Mouse (Mus musculus): ENCODE data around the gene Ank2. TPM values are rescaled to one million over a fixed set of nuclear protein-coding genes. Genes with fewer than 3 reads are reported as not detected.

Gene Ank2
- polyA plus RNA-seq, 1 experiment from 2014 or later = 49.5 TPM

DNA sequence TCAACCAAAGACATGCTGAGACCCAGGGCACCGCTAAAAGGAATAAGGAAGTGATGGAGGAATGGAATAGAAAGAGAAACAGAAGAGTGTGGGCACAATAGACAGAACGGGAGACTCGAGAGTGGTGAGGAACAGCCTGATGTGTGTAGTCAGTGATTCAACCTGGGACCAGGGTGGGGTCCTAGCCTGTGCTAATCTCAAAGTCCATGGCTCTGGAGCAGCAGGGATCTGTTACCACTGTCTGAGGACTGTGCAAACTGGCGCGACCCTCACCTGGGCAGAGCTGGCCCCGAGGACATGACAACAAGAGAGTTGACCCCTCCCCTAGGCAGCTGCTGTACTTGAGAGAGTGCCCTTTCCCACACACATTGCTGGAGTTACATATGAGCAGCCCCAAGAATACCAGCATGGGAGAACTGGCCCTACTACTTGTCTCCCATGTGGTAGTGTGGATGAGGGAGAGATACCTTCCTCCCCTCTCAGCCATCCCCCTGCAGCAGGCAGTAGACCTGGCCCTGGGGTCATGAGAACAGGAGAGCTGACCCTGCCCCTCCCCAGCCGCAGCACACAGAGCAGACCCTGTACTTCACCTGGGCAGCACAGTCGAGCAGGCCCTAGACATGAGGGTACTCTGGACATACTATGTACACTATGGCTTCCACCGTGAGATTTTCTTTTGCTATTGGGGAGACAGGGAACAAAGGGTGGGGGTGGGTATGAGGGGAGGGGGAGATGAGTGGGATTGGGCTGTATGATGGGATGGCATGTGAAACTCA, 493.1 kb downstream of the Ank2 start:
- Histone ChIP-seq H3K9me3 (ENCODE audit: control insufficient read depth, low read length) (no peaks in the 10 kb centered on the region), H3K27me3 (ENCODE audit: control insufficient read depth, insufficient read depth, low read length) (no peaks in the 10 kb centered on the region), H3K9ac (ENCODE audit: low read length) (no peak overlapping the region), H3K27ac (replicated peaks in 1 of 2; ENCODE audit: control insufficient read depth in 1 of 2, insufficient read depth in 1 of 2, low read depth in 2 of 2, low read length in 2 of 2) (no peak overlapping the region), H3K4me1 (ENCODE audit: control insufficient read depth in 2 of 2, insufficient read depth in 2 of 2, low read length in 2 of 2) (no peaks in the 10 kb centered on the region), H3K4me2 (ENCODE audit: low read length) (no peak overlapping the region), H3K36me3 (ENCODE audit: control insufficient read depth, insufficient read depth, low read length) (peaks cover 31% of the 10 kb centered on the region), H3K4me3 (ENCODE audit: control insufficient read depth in 1 of 2, insufficient read depth in 1 of 2, low read depth in 1 of 2, low read length in 2 of 2) (no peak overlapping the region)
- 86% methylated on average over 9 of the region's 9 CpGs for WGBS
- ATAC-seq (ENCODE audit: insufficient number of reproducible peaks, insufficient read depth, low FRiP score, low read depth) = no peak

DNA sequence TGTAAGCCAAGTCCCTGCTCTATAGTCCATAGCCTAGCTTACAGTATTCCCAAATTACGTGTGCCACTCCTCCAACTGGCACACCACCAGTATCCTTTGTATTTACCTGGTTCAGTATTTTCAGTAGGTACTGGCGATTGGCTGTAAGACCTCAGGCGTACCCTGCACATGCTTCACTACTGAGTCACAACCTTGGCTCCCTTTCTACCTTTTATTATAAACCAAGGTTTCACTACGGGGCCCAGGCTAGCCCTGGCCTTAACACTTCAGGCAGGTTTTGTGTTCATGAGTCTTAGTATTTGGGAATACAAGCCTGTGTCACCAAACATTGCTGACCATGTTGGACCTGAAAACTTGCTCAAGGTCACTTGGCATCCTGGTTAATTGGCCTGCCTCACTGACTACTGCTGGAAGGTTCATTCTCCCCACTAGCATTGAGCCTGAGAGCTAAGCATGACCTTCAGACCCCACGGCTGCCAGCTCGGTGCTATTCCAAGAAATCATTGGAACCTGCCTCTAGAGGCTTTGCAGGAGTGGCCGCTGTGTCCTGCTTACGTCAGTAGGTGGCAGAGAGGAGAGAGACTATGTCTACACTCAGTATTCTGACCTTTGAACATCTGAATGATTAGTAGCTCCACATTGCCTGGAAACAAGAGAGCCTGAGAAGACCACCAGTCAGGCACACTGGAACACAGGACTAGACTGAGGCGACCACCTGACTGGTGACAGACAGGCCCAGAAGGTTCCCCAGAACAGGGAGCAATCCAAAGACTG, 494.1 kb downstream of the Ank2 start:
- Histone ChIP-seq H3K27me3 (ENCODE audit: control insufficient read depth, insufficient read depth, low read length) (no peaks in the 10 kb centered on the region), H3K9me3 (ENCODE audit: control insufficient read depth, low read length) (no peaks in the 10 kb centered on the region), H3K4me3 (ENCODE audit: control insufficient read depth in 1 of 2, insufficient read depth in 1 of 2, low read depth in 1 of 2, low read length in 2 of 2) (no peak overlapping the region), H3K27ac (replicated peaks in 1 of 2; ENCODE audit: control insufficient read depth in 1 of 2, insufficient read depth in 1 of 2, low read depth in 2 of 2, low read length in 2 of 2) (no peak overlapping the region), H3K36me3 (ENCODE audit: control insufficient read depth, insufficient read depth, low read length) (peaks cover 27% of the 10 kb centered on the region), H3K9ac (ENCODE audit: low read length) (no peak overlapping the region), H3K4me1 (ENCODE audit: control insufficient read depth in 2 of 2, insufficient read depth in 2 of 2, low read length in 2 of 2) (no peaks in the 10 kb centered on the region), H3K4me2 (ENCODE audit: low read length) (no peak overlapping the region)
- 0 out of 2 replicates have a peak, but pooled peaks have one; percentile 26 for ATAC-seq (ENCODE audit: insufficient number of reproducible peaks, insufficient read depth, low FRiP score, low read depth)
- 68% methylated on average over 9 of the region's 9 CpGs for WGBS

DNA sequence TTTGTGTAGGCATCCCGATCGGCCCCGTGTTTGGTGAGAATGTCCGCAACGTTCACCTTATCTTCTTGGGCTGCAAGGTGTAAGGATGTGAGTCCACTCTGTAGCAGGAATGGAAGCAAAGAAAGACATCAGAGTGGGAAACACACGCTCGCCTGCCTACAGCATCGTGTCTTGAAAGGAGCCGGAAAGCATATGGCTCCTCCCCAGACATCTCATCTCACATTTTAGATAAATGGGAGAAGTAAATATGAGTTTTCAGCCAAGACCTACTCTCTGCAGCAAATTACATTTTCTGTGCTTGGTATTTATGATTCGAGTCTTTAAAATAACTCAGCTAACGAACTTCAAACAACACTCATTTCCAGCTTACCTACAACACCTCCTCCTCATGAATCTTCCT, 495.2 kb downstream of the Ank2 start:
- WGBS = 90% methylated on average over 11 of the region's 11 CpGs
- Histone ChIP-seq H3K27me3 (ENCODE audit: control insufficient read depth, insufficient read depth, low read length) (no peaks in the 10 kb centered on the region), H3K4me2 (ENCODE audit: low read length) (no peak overlapping the region), H3K9ac (ENCODE audit: low read length) (no peak overlapping the region), H3K36me3 (ENCODE audit: control insufficient read depth, insufficient read depth, low read length) (peaks cover 27% of the 10 kb centered on the region), H3K27ac (replicated peaks in 1 of 2; ENCODE audit: control insufficient read depth in 1 of 2, insufficient read depth in 1 of 2, low read depth in 2 of 2, low read length in 2 of 2) (no peak overlapping the region), H3K9me3 (ENCODE audit: control insufficient read depth, low read length) (no peaks in the 10 kb centered on the region), H3K4me1 (ENCODE audit: control insufficient read depth in 2 of 2, insufficient read depth in 2 of 2, low read length in 2 of 2) (no peaks in the 10 kb centered on the region), H3K4me3 (ENCODE audit: control insufficient read depth in 1 of 2, insufficient read depth in 1 of 2, low read depth in 1 of 2, low read length in 2 of 2) (no peak overlapping the region)
- no peak for ATAC-seq (ENCODE audit: insufficient number of reproducible peaks, insufficient read depth, low FRiP score, low read depth)

DNA sequence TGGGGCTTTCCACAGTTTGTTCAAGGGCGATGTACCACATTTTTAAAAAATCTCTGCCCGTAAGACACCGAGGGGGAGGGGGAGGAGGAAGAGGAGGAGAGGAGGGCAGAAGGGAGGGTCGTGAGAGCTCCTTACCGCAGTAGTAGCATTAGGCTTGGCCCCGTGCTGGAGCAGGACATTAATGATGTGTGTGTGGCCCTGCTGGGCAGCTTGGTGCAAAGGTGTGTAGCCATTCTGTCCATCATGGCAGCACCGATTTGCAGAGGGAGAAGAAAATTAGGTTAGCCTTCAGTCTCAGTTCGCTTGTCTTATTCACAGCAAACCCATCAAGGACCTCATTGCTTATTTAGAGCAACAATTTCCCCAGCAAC, 500.4 kb downstream of the Ank2 start:
- Histone ChIP-seq H3K4me2 (ENCODE audit: low read length) (peak overlapping the region; percentile 59), H3K9ac (ENCODE audit: low read length) (no peak overlapping the region), H3K27me3 (ENCODE audit: control insufficient read depth, insufficient read depth, low read length) (no peaks in the 10 kb centered on the region), H3K4me3 (ENCODE audit: control insufficient read depth in 1 of 2, insufficient read depth in 1 of 2, low read depth in 1 of 2, low read length in 2 of 2) (peak overlapping the region; percentile 1 to 20; a peak in 2 of 4 replicates), H3K27ac (replicated peaks in 1 of 2; ENCODE audit: control insufficient read depth in 1 of 2, insufficient read depth in 1 of 2, low read depth in 2 of 2, low read length in 2 of 2) (no peak overlapping the region), H3K4me1 (ENCODE audit: control insufficient read depth in 2 of 2, insufficient read depth in 2 of 2, low read length in 2 of 2) (peaks cover 0 to 8% of the 10 kb centered on the region in 2 experiments; a peak in 3 of 4 replicates), H3K9me3 (ENCODE audit: control insufficient read depth, low read length) (no peaks in the 10 kb centered on the region), H3K36me3 (ENCODE audit: control insufficient read depth, insufficient read depth, low read length) (peaks cover 19% of the 10 kb centered on the region)
- no peak for ATAC-seq (ENCODE audit: insufficient number of reproducible peaks, insufficient read depth, low FRiP score, low read depth)
- WGBS = 16% methylated on average over 8 of the region's 8 CpGs

DNA sequence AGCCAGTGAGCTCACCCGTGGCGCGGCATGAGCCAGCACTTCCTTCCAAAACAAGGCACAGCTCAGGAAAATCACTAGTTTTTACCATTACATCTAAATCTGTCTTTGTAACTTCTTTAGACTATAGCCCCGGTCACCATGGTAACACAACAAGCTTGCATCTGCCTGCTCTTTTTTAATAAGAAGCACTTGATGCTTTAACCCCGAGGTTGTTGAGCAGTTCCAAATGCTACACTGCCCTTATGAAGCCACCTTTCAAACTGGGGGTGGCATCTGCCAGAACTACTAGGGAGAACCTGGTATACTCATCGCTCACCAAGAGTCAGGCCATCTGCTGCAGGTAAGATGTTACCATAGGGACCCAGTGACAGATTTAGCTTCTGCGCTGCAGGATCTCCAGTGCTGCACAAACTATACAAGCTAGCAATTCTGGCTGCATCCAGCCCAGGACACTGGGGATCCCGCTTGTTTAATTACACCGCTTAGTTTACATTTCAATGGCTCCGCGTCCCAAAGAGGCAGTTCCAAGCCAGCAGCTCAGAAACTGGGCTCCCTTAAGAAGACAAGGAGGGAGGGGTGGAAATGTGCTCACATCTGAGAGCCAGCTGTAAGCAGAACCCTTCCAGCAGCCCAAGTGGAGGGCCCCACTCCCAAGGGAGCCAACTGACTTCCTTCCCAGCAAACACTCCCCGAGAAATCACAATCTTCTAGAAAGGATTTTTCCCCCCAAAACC, 501.0 kb downstream of the Ank2 start:
- Histone ChIP-seq H3K36me3 (ENCODE audit: control insufficient read depth, insufficient read depth, low read length) (peaks cover 17% of the 10 kb centered on the region; the same call in 1 of the 2 replicates), H3K27me3 (ENCODE audit: control insufficient read depth, insufficient read depth, low read length) (no peaks in the 10 kb centered on the region), H3K27ac (replicated peaks in 1 of 2; ENCODE audit: control insufficient read depth in 1 of 2, insufficient read depth in 1 of 2, low read depth in 2 of 2, low read length in 2 of 2) (0 out of 4 replicates have a peak overlapping the region, but pooled peaks of 1 of the 2 experiments have one; percentile 25), H3K9me3 (ENCODE audit: control insufficient read depth, low read length) (no peaks in the 10 kb centered on the region), H3K4me3 (ENCODE audit: control insufficient read depth in 1 of 2, insufficient read depth in 1 of 2, low read depth in 1 of 2, low read length in 2 of 2) (peak overlapping the region; percentile 20 to 29; a peak in 3 of 4 replicates), H3K9ac (ENCODE audit: low read length) (no peak overlapping the region; the same call in 1 of the 2 replicates), H3K4me1 (ENCODE audit: control insufficient read depth in 2 of 2, insufficient read depth in 2 of 2, low read length in 2 of 2) (peaks cover 0 to 8% of the 10 kb centered on the region in 2 experiments; a peak in 3 of 4 replicates), H3K4me2 (ENCODE audit: low read length) (peak overlapping the region; percentile 59)
- WGBS = 24% methylated on average over 12 of the region's 12 CpGs
- no peak for ATAC-seq (ENCODE audit: insufficient number of reproducible peaks, insufficient read depth, low FRiP score, low read depth)

DNA sequence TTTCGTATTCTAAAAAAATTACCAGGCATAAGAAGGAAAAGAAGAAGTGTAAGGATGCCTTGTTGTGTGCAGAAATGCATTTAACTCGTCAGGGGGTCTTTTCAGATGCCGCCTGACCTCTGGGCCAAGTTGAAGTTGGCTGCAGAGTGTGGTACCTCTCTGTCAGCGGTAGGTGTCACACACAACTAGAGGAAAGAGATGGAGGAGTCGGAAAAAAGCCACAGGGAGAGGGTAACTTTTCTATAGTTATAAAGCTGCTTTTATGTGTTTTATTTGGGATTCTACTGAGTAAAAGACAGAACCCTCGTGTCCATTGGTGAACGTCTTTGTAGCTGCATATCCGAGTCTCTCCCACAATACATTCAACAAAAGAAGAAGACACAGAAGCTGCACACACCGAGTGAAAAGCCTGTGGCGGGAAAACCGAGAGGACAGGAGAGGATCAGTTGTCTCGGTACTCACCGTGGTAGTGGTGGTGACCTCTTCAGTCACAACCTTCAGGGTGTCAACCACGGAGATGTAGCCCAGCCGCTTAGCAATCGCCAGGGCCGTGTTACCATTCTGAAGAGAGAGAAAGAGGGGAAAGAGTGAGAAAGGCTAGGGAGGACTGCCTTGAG, 501.7 kb downstream of the Ank2 start:
- H3K27ac ChIP-seq (replicated peaks in 1 of 2; ENCODE audit: control insufficient read depth in 1 of 2, insufficient read depth in 1 of 2, low read depth in 2 of 2, low read length in 2 of 2) = no peak overlapping the region
- ATAC-seq (ENCODE audit: insufficient number of reproducible peaks, insufficient read depth, low FRiP score, low read depth) = no peak
- H3K27me3 ChIP-seq (ENCODE audit: control insufficient read depth, insufficient read depth, low read length) = no peaks in the 10 kb centered on the region
- H3K9ac ChIP-seq (ENCODE audit: low read length) = no peak overlapping the region; the same call in 1 of the 2 replicates
- peaks cover 10% of the 10 kb centered on the region; the same call in 1 of the 2 replicates for H3K36me3 ChIP-seq (ENCODE audit: control insufficient read depth, insufficient read depth, low read length)
- WGBS = 22% methylated on average over 17 of the region's 17 CpGs
- peaks cover 0 to 8% of the 10 kb centered on the region in 2 experiments; a peak in 3 of 4 replicates for H3K4me1 ChIP-seq (ENCODE audit: control insufficient read depth in 2 of 2, insufficient read depth in 2 of 2, low read length in 2 of 2)
- H3K9me3 ChIP-seq (ENCODE audit: control insufficient read depth, low read length) = no peaks in the 10 kb centered on the region
- H3K4me2 ChIP-seq (ENCODE audit: low read length) = peak overlapping the region; percentile 59
- peak overlapping the region; percentile 20 to 29; a peak in 3 of 4 replicates for H3K4me3 ChIP-seq (ENCODE audit: control insufficient read depth in 1 of 2, insufficient read depth in 1 of 2, low read depth in 1 of 2, low read length in 2 of 2)

DNA sequence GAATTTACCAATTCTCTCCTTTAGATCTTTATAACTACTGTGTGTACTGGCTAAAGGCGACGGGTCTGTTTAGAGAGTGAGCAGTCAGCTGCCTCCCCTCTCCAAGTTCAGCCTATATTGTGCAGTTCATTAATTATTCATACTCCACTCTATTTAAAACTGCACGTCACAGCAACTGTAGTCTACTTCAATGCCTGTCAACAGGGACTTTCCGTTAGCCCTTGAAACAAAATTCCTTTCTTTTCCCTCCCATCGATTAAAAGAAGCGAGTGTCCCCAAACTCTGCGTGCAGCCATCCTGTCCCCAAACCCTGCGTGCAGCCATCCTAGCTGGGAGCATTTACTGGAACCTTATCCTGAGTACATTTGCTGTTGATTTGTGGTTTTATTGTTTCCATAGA, 502.4 kb downstream of the Ank2 start:
- no peak overlapping the region for H3K9ac ChIP-seq (ENCODE audit: low read length)
- peaks cover 0 to 8% of the 10 kb centered on the region in 2 experiments; a peak in 3 of 4 replicates for H3K4me1 ChIP-seq (ENCODE audit: control insufficient read depth in 2 of 2, insufficient read depth in 2 of 2, low read length in 2 of 2)
- WGBS = 89% methylated on average over 8 of the region's 8 CpGs
- no peak overlapping the region for H3K4me3 ChIP-seq (ENCODE audit: control insufficient read depth in 1 of 2, insufficient read depth in 1 of 2, low read depth in 1 of 2, low read length in 2 of 2)
- H3K4me2 ChIP-seq (ENCODE audit: low read length) = no peak overlapping the region
- H3K27me3 ChIP-seq (ENCODE audit: control insufficient read depth, insufficient read depth, low read length) = no peaks in the 10 kb centered on the region
- no peaks in the 10 kb centered on the region for H3K9me3 ChIP-seq (ENCODE audit: control insufficient read depth, low read length)
- 0 out of 2 replicates have a peak, but pooled peaks cover 7% of the 10 kb centered on the region for H3K36me3 ChIP-seq (ENCODE audit: control insufficient read depth, insufficient read depth, low read length)
- ATAC-seq (ENCODE audit: insufficient number of reproducible peaks, insufficient read depth, low FRiP score, low read depth) = no peak
- no peak overlapping the region for H3K27ac ChIP-seq (replicated peaks in 1 of 2; ENCODE audit: control insufficient read depth in 1 of 2, insufficient read depth in 1 of 2, low read depth in 2 of 2, low read length in 2 of 2)

All from heart, embryonic 14.5 days (tissue).